Mouse (Mus musculus) embryonic facial prominence, embryonic 14.5 days (tissue): ENCODE data around the gene Tnfrsf19. TPM values are rescaled to one million over a fixed set of nuclear protein-coding genes. Genes with fewer than 3 reads are reported as not detected.

Experiments used
- ATAC-seq: fragments of 200-750 bp; cut with Nextera tagmentation; 2 replicates; pipeline ENCODE4 v1.8.0; 2017; ENCODE audit warnings: low read depth, moderate number of reproducible peaks, moderate TSS enrichment
- DNase-seq: peaks from one replicate; pipeline ENCODE4 v3.0.0-alpha.2; 2015; ENCODE audit warnings: low spot score
- H3K27ac ChIP-seq: fragments of 300-500 bp; sonication (generic); replicated peaks from 2 replicates; pipeline ENCODE4 v1.5.1; 2014; ENCODE audit warnings: low read depth, mild to moderate bottlenecking, low read length, moderate library complexity
- H3K27me3 ChIP-seq: fragments of 300-500 bp; sonication (generic); replicated peaks from 2 replicates; pipeline ENCODE4 v1.6.1; 2014; ENCODE audit warnings: low read length; ENCODE audit not compliant: control insufficient read depth, insufficient read depth
- H3K36me3 ChIP-seq: fragments of 300-500 bp; sonication (generic); 2 replicates; pipeline ENCODE4 v1.6.1; 2014; ENCODE audit warnings: low read length, mixed read lengths; ENCODE audit not compliant: control insufficient read depth, insufficient read depth
- H3K4me1 ChIP-seq: fragments of 300-500 bp; sonication (generic); 2 replicates; pipeline ENCODE4 v1.6.1; 2014; ENCODE audit warnings: antibody characterized with exemption, low read length; ENCODE audit not compliant: control insufficient read depth, insufficient read depth
- H3K4me2 ChIP-seq: fragments of 300-500 bp; sonication (generic); 2 replicates; pipeline ENCODE4 v1.6.1; 2014; ENCODE audit warnings: low read depth, mild to moderate bottlenecking, low read length, moderate library complexity, mixed read lengths
- H3K4me3 ChIP-seq: fragments of 300-500 bp; sonication (generic); 2 replicates; pipeline ENCODE4 v1.5.1; 2014; ENCODE audit warnings: low read depth, mild to moderate bottlenecking, low read length
- H3K9ac ChIP-seq: fragments of 300-500 bp; sonication (generic); 2 replicates; pipeline ENCODE4 v1.6.1; 2014; ENCODE audit warnings: low read depth, mild to moderate bottlenecking, low read length, moderate library complexity, mixed read lengths
- H3K9me3 ChIP-seq: fragments of 300-500 bp; sonication (generic); 2 replicates; pipeline ENCODE4 v1.6.1; 2016; ENCODE audit warnings: low read length; ENCODE audit not compliant: control insufficient read depth
- WGBS: fragments of 180-500 bp; shearing (Covaris S2); extraction: QIAGEN DNeasy Blood & Tissue Kit; methylation state at CpG from one replicate; pipeline ENCODE4 v1.1.7; 2014; 5-methylcytosine and 5-hydroxymethylcytosine counted together
- polyA plus RNA-seq: library from polyadenylated mRNA; unstranded; fragments of >200 nt; fragmentation: Nextera tagmentation; extraction: Ambion mirVana; gene quantifications from 2 replicates; pipeline ENCODE4 v1.2.1, GENCODE M21; 2014

Tnfrsf19 gene
- polyA plus RNA-seq, 1 experiment from 2014 or later = 94.1 TPM

DNA sequence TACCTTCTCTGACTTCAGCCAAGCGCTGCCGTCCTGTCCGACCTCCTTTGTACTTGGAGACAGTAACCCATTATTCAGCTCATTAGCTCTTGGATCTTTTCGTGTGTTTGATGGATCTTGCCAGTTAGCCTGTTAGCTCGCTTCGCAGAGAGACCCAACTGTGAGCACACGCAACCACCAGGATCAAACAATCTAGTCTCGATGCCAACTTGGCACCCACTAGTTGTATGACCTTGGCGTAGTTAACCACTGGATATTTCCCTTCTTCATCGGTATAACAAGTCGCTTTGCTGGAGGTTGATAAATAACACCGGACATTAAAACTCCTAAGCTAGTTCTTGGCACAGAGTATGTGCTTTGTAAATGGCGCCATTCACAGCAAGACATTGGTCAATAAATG is 6.1 kb downstream of the Tnfrsf19 start:
- no peak for DNase-seq
- H3K9me3 ChIP-seq = no peaks in the 10 kb centered on the region
- no peak overlapping the region for H3K4me2 ChIP-seq
- H3K9ac ChIP-seq = no peak overlapping the region
- no peaks in the 10 kb centered on the region for H3K36me3 ChIP-seq
- no peak for ATAC-seq
- no peak overlapping the region for H3K27ac ChIP-seq
- H3K27me3 ChIP-seq = no peaks in the 10 kb centered on the region
- WGBS = 77% methylated on average over 13 of the region's 13 CpGs
- peaks cover 23% of the 10 kb centered on the region for H3K4me1 ChIP-seq
- H3K4me3 ChIP-seq = no peak overlapping the region

DNA sequence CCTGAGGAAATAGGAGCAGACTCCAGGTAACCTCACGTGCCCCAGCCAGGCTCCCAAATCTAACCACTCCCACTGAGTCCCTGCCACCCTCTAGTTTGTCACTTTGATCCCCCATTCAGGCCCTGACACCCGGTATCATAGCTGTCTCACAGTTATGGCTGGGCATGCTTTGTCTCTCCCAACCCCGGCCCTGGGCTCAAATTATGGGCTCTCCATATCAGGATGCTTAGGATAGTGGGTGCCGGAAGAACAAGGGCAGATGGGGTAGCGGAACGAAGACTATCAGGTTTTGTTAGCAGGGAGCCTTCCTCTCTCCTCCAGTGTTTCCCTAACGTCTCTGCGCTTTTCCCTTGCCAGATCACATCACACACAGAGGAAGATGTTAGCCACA is 8.2 kb downstream of the Tnfrsf19 start:
- peaks cover 21% of the 10 kb centered on the region for H3K4me1 ChIP-seq
- peak overlapping the region; percentile 62 for H3K9ac ChIP-seq
- H3K9me3 ChIP-seq = no peaks in the 10 kb centered on the region
- H3K36me3 ChIP-seq = no peaks in the 10 kb centered on the region
- WGBS = 30% methylated on average over 8 of the region's 8 CpGs
- H3K4me2 ChIP-seq = peak overlapping the region; percentile 95
- DNase-seq (no peak), ATAC-seq (peak; percentile 7)
- no peak overlapping the region for H3K27ac ChIP-seq
- no peaks in the 10 kb centered on the region for H3K27me3 ChIP-seq
- peak overlapping the region; percentile 59 for H3K4me3 ChIP-seq

DNA sequence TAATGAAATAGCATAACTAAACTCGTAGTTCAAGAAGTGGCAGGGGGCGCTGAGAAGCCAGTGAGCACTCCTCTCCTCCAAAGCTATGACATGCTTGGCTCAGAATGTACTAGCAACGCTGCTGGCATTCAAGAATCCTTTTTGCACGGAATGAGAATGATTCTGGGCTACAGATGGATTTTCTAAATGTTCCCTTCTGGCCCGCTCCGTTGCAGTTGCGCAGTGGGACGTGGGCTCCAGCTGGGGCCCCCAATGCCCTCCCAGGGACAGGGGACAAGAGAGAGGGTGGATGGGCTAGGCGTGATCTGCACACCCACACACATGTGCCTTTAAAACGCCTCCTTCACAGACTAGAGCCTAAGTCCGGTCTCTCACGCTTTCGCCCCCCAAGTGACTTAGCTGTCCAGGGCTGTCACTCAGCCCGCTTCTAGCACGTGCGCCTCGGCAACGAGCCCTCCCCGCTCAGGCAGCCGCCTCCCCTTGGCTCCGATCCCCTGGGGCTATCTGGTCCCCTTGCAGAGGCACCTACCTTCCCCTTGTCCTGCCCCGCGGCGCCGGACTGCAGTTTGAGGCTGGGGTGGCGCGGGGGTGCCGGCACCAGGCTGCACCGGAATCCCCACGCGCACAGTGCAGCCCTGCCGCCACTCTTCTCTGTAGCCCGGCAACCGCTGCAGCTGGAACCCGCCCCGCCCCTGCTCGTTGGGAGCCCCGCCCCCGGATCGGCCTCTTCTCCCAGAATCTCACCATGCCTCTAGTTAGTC is 8.8 kb downstream of the Tnfrsf19 start:
- under 1% methylated on average over 26 of the region's 40 CpGs for WGBS
- no peaks in the 10 kb centered on the region for H3K27me3 ChIP-seq
- peaks cover 21% of the 10 kb centered on the region for H3K4me1 ChIP-seq
- peak overlapping the region; percentile 95 for H3K4me2 ChIP-seq
- no peaks in the 10 kb centered on the region for H3K9me3 ChIP-seq
- peak overlapping the region; percentile 59 for H3K4me3 ChIP-seq
- no peaks in the 10 kb centered on the region for H3K36me3 ChIP-seq
- ATAC-seq (peak; percentile 94), DNase-seq (peak; percentile 83)
- peak overlapping the region; percentile 61 for H3K27ac ChIP-seq
- peak overlapping the region; percentile 62 for H3K9ac ChIP-seq

DNA sequence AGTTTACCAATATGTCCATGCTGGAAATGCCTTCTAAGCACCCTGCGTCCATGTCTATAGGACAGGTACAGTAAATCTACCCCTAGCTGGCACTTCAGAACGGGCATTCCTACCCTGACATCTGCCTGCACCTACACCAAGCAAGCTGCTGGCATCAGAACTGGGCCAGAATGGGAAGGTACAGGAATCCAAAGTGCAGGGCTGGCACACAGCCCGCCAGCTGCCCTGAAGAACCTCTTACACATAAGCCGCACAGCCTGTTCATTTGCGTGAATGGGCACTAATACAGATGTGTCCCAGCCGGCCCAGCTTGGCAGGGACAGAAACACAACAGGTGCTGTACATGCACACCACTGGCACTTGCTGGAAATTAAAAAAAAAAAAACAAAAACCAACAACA is 15.9 kb downstream of the Tnfrsf19 start:
- Histone ChIP-seq H3K9me3 (no peaks in the 10 kb centered on the region), H3K4me2 (no peak overlapping the region), H3K9ac (no peak overlapping the region), H3K4me1 (peaks cover 10% of the 10 kb centered on the region), H3K27me3 (no peaks in the 10 kb centered on the region), H3K4me3 (no peak overlapping the region), H3K27ac (no peak overlapping the region), H3K36me3 (no peaks in the 10 kb centered on the region)
- 76% methylated on average over 6 of the region's 6 CpGs for WGBS
- no peak for DNase-seq
- no peak for ATAC-seq

DNA sequence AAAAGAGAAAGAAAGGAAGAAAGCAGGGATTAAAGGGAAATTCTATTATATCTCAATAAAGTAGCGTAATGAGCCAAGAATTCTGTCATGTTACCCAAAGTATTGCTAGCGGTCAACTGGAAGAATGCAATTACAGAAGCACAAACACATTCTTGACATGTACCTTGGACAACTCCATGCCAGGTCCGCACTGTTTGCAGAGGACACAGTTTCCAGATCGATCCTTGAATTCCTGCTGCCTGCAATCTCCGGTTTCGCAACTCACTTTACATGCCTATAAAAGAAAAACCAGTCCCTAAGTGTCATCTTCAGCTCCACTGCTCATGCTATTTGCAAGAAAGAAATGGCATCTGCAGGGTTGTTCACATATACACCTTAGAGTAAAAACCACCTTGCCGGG is 22.3 kb downstream of the Tnfrsf19 start:
- no peak for DNase-seq
- H3K4me1 ChIP-seq = no peaks in the 10 kb centered on the region
- H3K27me3 ChIP-seq = no peaks in the 10 kb centered on the region
- H3K9me3 ChIP-seq = no peaks in the 10 kb centered on the region
- H3K27ac ChIP-seq = no peak overlapping the region
- H3K36me3 ChIP-seq = peaks cover 23% of the 10 kb centered on the region
- no peak overlapping the region for H3K4me3 ChIP-seq
- no peak for ATAC-seq
- no peak overlapping the region for H3K9ac ChIP-seq
- 91% methylated on average over 7 of the region's 7 CpGs for whole genome bisulfite sequencing
- H3K4me2 ChIP-seq = no peak overlapping the region

DNA sequence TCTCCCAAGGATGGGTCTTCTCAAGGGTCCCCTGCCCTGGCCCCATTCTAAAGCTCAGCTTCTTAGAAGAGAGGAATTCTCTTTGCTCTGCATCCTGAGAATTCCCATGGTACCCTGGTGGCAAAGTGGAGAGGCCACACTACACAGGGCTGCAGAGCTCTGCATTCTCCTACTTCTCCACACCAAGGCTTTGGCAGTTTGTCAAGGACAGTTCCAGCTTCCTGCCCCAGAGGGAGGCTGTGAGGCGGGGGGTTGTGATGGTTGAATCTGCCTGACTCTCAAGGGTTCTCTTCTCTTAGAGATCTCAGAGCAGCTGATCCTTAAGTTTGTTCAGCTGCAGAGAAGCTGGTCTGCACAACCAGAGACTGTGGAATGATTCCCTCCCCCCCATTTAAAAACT is 23.9 kb downstream of the Tnfrsf19 start:
- peaks cover 11% of the 10 kb centered on the region for H3K4me1 ChIP-seq
- no peaks in the 10 kb centered on the region for H3K27me3 ChIP-seq
- H3K4me3 ChIP-seq = no peak overlapping the region
- H3K27ac ChIP-seq = no peak overlapping the region
- DNase-seq = no peak
- no peaks in the 10 kb centered on the region for H3K9me3 ChIP-seq
- H3K9ac ChIP-seq = no peak overlapping the region
- ATAC-seq = no peak
- 47% methylated on average over 1 of the region's 1 CpGs for WGBS
- H3K36me3 ChIP-seq = peaks cover 23% of the 10 kb centered on the region
- H3K4me2 ChIP-seq = no peak overlapping the region

DNA sequence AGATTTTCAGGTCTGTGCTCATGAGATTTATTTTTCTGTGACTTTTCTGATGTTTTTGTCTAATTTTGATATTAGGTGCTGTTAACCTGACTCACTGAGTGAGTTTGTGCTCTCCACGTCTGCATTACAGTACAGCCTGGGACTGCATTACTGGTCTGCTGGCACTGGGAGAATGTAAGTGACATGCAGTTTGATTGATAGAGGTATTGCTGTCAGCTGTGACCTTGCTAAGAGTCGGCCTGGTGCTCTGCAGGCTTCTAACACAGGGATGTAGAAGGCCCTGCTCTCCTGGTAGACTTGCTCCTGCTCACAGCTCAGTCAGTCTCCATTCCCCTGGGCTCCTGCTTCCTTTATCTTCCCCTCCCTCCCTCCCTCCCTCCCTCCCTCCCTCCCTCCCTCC is 25.3 kb downstream of the Tnfrsf19 start:
- ATAC-seq (no peak), DNase-seq (no peak)
- H3K27ac ChIP-seq = no peak overlapping the region
- H3K4me3 ChIP-seq = no peak overlapping the region
- 66% methylated on average over 2 of the region's 2 CpGs for WGBS
- H3K4me1 ChIP-seq = peaks cover 16% of the 10 kb centered on the region
- H3K9me3 ChIP-seq = no peaks in the 10 kb centered on the region
- peaks cover 23% of the 10 kb centered on the region for H3K36me3 ChIP-seq
- H3K27me3 ChIP-seq = no peaks in the 10 kb centered on the region
- H3K9ac ChIP-seq = no peak overlapping the region
- no peak overlapping the region for H3K4me2 ChIP-seq

DNA sequence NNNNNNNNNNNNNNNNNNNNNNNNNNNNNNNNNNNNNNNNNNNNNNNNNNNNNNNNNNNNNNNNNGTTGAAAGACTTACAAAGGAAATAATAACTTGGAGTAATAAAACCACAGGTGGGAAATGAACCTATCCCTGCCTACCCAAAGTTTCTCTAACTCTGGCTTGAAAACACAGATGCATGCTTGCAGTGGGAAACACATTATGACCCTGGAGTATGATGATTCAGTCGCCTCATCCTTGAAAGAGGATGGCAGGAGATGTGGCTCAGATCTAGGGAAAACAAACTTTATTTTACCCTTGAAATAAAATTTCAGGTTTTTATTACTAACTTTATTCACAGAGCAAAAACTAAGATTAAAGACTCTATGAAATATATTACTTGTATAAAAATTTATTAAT is 26.4 kb downstream of the Tnfrsf19 start:
- H3K36me3 ChIP-seq = peaks cover 23% of the 10 kb centered on the region
- H3K27me3 ChIP-seq = no peaks in the 10 kb centered on the region
- ATAC-seq = no peak
- H3K9me3 ChIP-seq = no peaks in the 10 kb centered on the region
- H3K27ac ChIP-seq = no peak overlapping the region
- H3K4me1 ChIP-seq = peaks cover 16% of the 10 kb centered on the region
- WGBS = 90% methylated on average over 1 of the region's 1 CpGs
- H3K4me3 ChIP-seq = no peak overlapping the region
- no peak for DNase-seq
- no peak overlapping the region for H3K9ac ChIP-seq
- H3K4me2 ChIP-seq = no peak overlapping the region

DNA sequence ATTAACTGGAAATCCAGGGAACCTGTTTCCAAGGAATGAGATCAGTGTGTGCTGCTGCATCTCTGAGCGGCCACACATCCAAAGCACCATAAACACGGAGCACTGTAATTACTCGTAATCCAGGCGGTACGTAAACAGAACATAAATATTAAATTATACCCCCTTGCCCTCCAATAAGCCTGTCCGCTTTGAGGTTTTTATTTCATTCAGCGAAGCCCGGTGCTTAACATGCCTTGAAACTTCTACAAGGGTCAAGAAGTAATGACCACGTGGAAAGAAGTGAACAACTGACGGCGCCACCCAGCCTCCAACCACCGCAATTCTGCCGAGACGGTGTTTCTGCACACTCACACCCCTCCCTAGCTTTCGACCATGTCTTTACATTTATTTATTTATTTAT is 31.7 kb downstream of the Tnfrsf19 start:
- Histone ChIP-seq H3K4me3 (no peak overlapping the region), H3K27me3 (no peaks in the 10 kb centered on the region), H3K27ac (no peak overlapping the region), H3K36me3 (0 out of 2 replicates have a peak, but pooled peaks cover 3% of the 10 kb centered on the region), H3K4me1 (peaks cover 31% of the 10 kb centered on the region), H3K4me2 (no peak overlapping the region), H3K9me3 (no peaks in the 10 kb centered on the region), H3K9ac (no peak overlapping the region)
- DNase-seq (no peak), ATAC-seq (0 out of 2 replicates have a peak, but pooled peaks have one; percentile 5)
- 73% methylated on average over 15 of the region's 15 CpGs for WGBS
